Mouse (Mus musculus) 3134 (cell line): ENCODE data around the gene Cntnap2.

Experiments used
- DNase-seq: peaks from one replicate; pipeline ENCODE4 v3.0.0-alpha.2; 2011; ENCODE audit warnings: low spot score; ENCODE audit not compliant: insufficient read length; ENCODE audit errors: extremely low read depth

The Cntnap2 gene

GRCm38 (mm10) chr6:46919973-46920372 is 1860.8 kb downstream of the Cntnap2 start:
- DNase-seq = no peak

- no peak for DNase-seq
Observed at GRCm38 (mm10) chr6:46924709-46925108, 1865.6 kb downstream of the Cntnap2 start.

GRCm38 (mm10) chr6:46945703-46946102 is 1886.5 kb downstream of the Cntnap2 start:
- DNase-seq = no peak

- DNase-seq = no peak
Observed at GRCm38 (mm10) chr6:46961022-46961686, 1902.0 kb downstream of the Cntnap2 start.

GRCm38 (mm10) chr6:46963261-46963660 is 1904.1 kb downstream of the Cntnap2 start:
- no peak for DNase-seq

GRCm38 (mm10) chr6:46963693-46964092 is 1904.5 kb downstream of the Cntnap2 start:
- DNase-seq = no peak

- no peak for DNase-seq
Observed at GRCm38 (mm10) chr6:46972640-46973039, 1913.5 kb downstream of the Cntnap2 start.

- no peak for DNase-seq
Observed at GRCm38 (mm10) chr6:46996010-46996602, 1936.9 kb downstream of the Cntnap2 start.

GRCm38 (mm10) chr6:47004430-47004829 is 1945.3 kb downstream of the Cntnap2 start:
- no peak for DNase-seq

GRCm38 (mm10) chr6:47012933-47013332 is 1953.8 kb downstream of the Cntnap2 start:
- DNase-seq = no peak

GRCm38 (mm10) chr6:47013535-47013934 is 1954.4 kb downstream of the Cntnap2 start:
- DNase-seq = peak; percentile 1

- DNase-seq = no peak
Observed at GRCm38 (mm10) chr6:47014886-47015586, 1955.9 kb downstream of the Cntnap2 start.

- DNase-seq = no peak
Observed at GRCm38 (mm10) chr6:47026064-47026686, 1967.0 kb downstream of the Cntnap2 start.

- no peak for DNase-seq
Observed at GRCm38 (mm10) chr6:47031362-47031761, 1972.2 kb downstream of the Cntnap2 start.

GRCm38 (mm10) chr6:47042602-47043001 is 1983.4 kb downstream of the Cntnap2 start:
- no peak for DNase-seq

GRCm38 (mm10) chr6:47043586-47043985 is 1984.4 kb downstream of the Cntnap2 start:
- DNase-seq = no peak

GRCm38 (mm10) chr6:47044385-47045200 is 1985.4 kb downstream of the Cntnap2 start:
- DNase-seq = no peak

GRCm38 (mm10) chr6:47049051-47049450 is 1989.9 kb downstream of the Cntnap2 start:
- no peak for DNase-seq

- DNase-seq = no peak
Observed at GRCm38 (mm10) chr6:47050319-47051222, 1991.4 kb downstream of the Cntnap2 start.

- no peak for DNase-seq
Observed at GRCm38 (mm10) chr6:47061341-47061740, 2002.2 kb downstream of the Cntnap2 start.
